Mouse (Mus musculus) hindbrain, embryonic 10.5 days (tissue): Measurements from ENCODE around the gene Camkmt. TPM values are rescaled to one million over a fixed set of nuclear protein-coding genes. Genes with fewer than 3 reads are reported as not detected.

Source experiments
- DNase-seq: peaks from one replicate; pipeline ENCODE4 v3.0.0-alpha.2; 2017; ENCODE audit warnings: low spot score
- H3K27ac ChIP-seq: fragments of 300-500 bp; sonication (generic); 2 replicates; pipeline ENCODE4 v1.5.1; 2016; ENCODE audit warnings: mild to moderate bottlenecking, moderate library complexity
- H3K27me3 ChIP-seq: fragments of 300-500 bp; sonication (generic); 2 replicates; pipeline ENCODE4 v1.6.1; 2016; ENCODE audit warnings: mild to moderate bottlenecking; ENCODE audit not compliant: poor library complexity, insufficient read depth, severe bottlenecking
- H3K36me3 ChIP-seq: fragments of 300-500 bp; sonication (generic); 2 replicates; pipeline ENCODE4 v1.6.1; 2016; ENCODE audit warnings: mild to moderate bottlenecking, moderate library complexity
- H3K4me1 ChIP-seq: fragments of 300-500 bp; sonication (generic); replicated peaks from 2 replicates; pipeline ENCODE4 v1.6.1; 2016; ENCODE audit warnings: mild to moderate bottlenecking
- H3K4me3 ChIP-seq: fragments of 300-500 bp; sonication (generic); 2 replicates; pipeline ENCODE4 v1.5.1; 2016; ENCODE audit warnings: mild to moderate bottlenecking, moderate library complexity
- H3K9me3 ChIP-seq: fragments of 300-500 bp; sonication (generic); 2 replicates; pipeline ENCODE4 v1.6.1; 2016; ENCODE audit warnings: mild to moderate bottlenecking, moderate library complexity
- WGBS: fragments of 180-500 bp; shearing (Covaris S2); methylation state at CpG from one replicate; pipeline ENCODE4 v1.1.7; 2016; 5-methylcytosine and 5-hydroxymethylcytosine counted together
- polyA plus RNA-seq: library from polyadenylated mRNA; unstranded; fragments of >200 nt; fragmentation: Nextera tagmentation; extraction: Ambion mirVana; gene quantifications from 2 replicates; pipeline ENCODE4 v1.2.1, GENCODE M21; 2016

The Camkmt gene
- polyA plus RNA-seq, 1 experiment from 2014 or later: 14.1 TPM

GRCm38 (mm10) chr17:85507089-85507460 lies 416.7 kb downstream of the Camkmt start:
- no peak overlapping the region for H3K4me3 ChIP-seq
- H3K27ac ChIP-seq: no peak overlapping the region
- H3K9me3 ChIP-seq: no peaks in the 10 kb centered on the region
- WGBS: 89% methylated on average over 4 of the region's 4 CpGs
- H3K4me1 ChIP-seq: 0 out of 2 replicates have a peak, but pooled peaks cover 2% of the 10 kb centered on the region
- no peak for DNase-seq
- H3K36me3 ChIP-seq: no peaks in the 10 kb centered on the region
- H3K27me3 ChIP-seq: no peaks in the 10 kb centered on the region

Other genes with a start within 250 kb of the Camkmt start
- 61.9 and 62.0 TPM in 2 replicates for gene Ppm1b, start 133.8 kb upstream of the Camkmt start, polyA plus RNA-seq
- gene Slc3a1, start 62.2 kb upstream of the Camkmt start, polyA plus RNA-seq: 0.37 and 0.44 TPM in 2 replicates
- gene Prepl, start 311 bp upstream of the Camkmt start, polyA plus RNA-seq: 32.1 and 42.3 TPM in 2 replicates